Mouse (Mus musculus) limb, embryonic 14.5 days (tissue): Measurements from ENCODE around the gene Ptprr. TPM values are rescaled to one million over a fixed set of nuclear protein-coding genes. Genes with fewer than 3 reads are reported as not detected.

Experiments
- ATAC-seq: fragments of 200-750 bp; cut with Nextera tagmentation; 2 replicates; pipeline ENCODE4 v1.8.0; 2017; ENCODE audit warnings: low read depth, moderate number of reproducible peaks, moderate TSS enrichment; ENCODE audit not compliant: low FRiP score
- DNase-seq: peaks from one replicate; pipeline ENCODE4 v3.0.0-alpha.2; 2015; ENCODE audit warnings: low spot score
- H3K27ac ChIP-seq: fragments of 300-500 bp; sonication (generic); replicated peaks from 2 replicates; pipeline ENCODE4 v1.5.1; 2014; ENCODE audit warnings: low read depth, mild to moderate bottlenecking, low read length, moderate library complexity, mixed read lengths
- H3K27me3 ChIP-seq: fragments of 300-500 bp; sonication (generic); 2 replicates; pipeline ENCODE4 v1.6.1; 2014; ENCODE audit warnings: low read length, mixed read lengths; ENCODE audit not compliant: control insufficient read depth, insufficient read depth
- H3K36me3 ChIP-seq: fragments of 300-500 bp; sonication (generic); 2 replicates; pipeline ENCODE4 v1.6.1; 2014; ENCODE audit warnings: mild to moderate bottlenecking, low read length, moderate library complexity, mixed read lengths; ENCODE audit not compliant: control insufficient read depth, insufficient read depth
- H3K4me1 ChIP-seq: fragments of 300-500 bp; sonication (generic); 2 replicates; pipeline ENCODE4 v1.6.1; 2014; ENCODE audit warnings: antibody characterized with exemption, low read length, mixed read lengths; ENCODE audit not compliant: control insufficient read depth, insufficient read depth
- H3K4me2 ChIP-seq: fragments of 300-500 bp; sonication (generic); replicated peaks from 2 replicates; pipeline ENCODE4 v1.6.1; 2014; ENCODE audit warnings: low read depth, mild to moderate bottlenecking, low read length, moderate library complexity; ENCODE audit not compliant: severe bottlenecking
- H3K4me3 ChIP-seq: fragments of 300-500 bp; sonication (generic); replicated peaks from 2 replicates; pipeline ENCODE4 v1.5.1; 2014; ENCODE audit warnings: low read length
- H3K9ac ChIP-seq: fragments of 300-500 bp; sonication (generic); 2 replicates; pipeline ENCODE4 v1.6.1; 2014; ENCODE audit warnings: mild to moderate bottlenecking, low read depth, low read length, moderate library complexity; ENCODE audit not compliant: severe bottlenecking
- H3K9me3 ChIP-seq: fragments of 300-500 bp; sonication (generic); 2 replicates; pipeline ENCODE4 v1.6.1; 2016; ENCODE audit warnings: low read length; ENCODE audit not compliant: control insufficient read depth
- POLR2A ChIP-seq: fragments of 200-500 bp; IDR thresholded peaks from 2 replicates; pipeline ENCODE4 v1.8.0; 2012; ENCODE audit warnings: inconsistent platforms, mild to moderate bottlenecking, moderate library complexity, borderline replicate concordance; ENCODE audit not compliant: insufficient read depth, insufficient read length; ENCODE audit errors: extremely low read depth
- WGBS: fragments of 180-500 bp; shearing (Covaris S2); extraction: QIAGEN DNeasy Blood & Tissue Kit; methylation state at CpG from one replicate; pipeline ENCODE4 v1.1.7; 2014; 5-methylcytosine and 5-hydroxymethylcytosine counted together
- polyA plus RNA-seq, 2 experiments: library from polyadenylated mRNA; depleted of rRNA in 1 of 2; stranded (reverse) in 1 of 2; unstranded in 1 of 2; fragments of >200 nt; fragmentation: Nextera tagmentation in 1 of 2; extraction: Ambion mirVana in 1 of 2; gene quantifications; 2 replicates each; pipeline versions ENCODE4 v1.2.1 to v1.2.3; 2012 to 2014

Gene Ptprr
- polyA plus RNA-seq, 2 experiments: 0.16 to 0.41 TPM

- H3K9ac ChIP-seq: no peak overlapping the region
- DNase-seq (no peak), ATAC-seq (no peak)
- 83% methylated on average over 12 of the region's 12 CpGs for WGBS
- H3K9me3 ChIP-seq: no peaks in the 10 kb centered on the region
- no peaks in the 10 kb centered on the region for H3K36me3 ChIP-seq
- H3K4me1 ChIP-seq: no peaks in the 10 kb centered on the region
- H3K27ac ChIP-seq: no peak overlapping the region
- no peak overlapping the region for H3K4me3 ChIP-seq
- no peak overlapping the region for H3K4me2 ChIP-seq
- no peaks in the 10 kb centered on the region for H3K27me3 ChIP-seq
- no peak for TF ChIP-seq POLR2A
Measured at GRCm38 (mm10) chr10:116270646-116271469, 252.8 kb downstream of the Ptprr start.

GRCm38 (mm10) chr10:116271470-116271915 lies 253.5 kb downstream of the Ptprr start:
- TF ChIP-seq POLR2A: no peak
- no peak overlapping the region for H3K4me2 ChIP-seq
- DNase-seq (no peak), ATAC-seq (no peak)
- no peak overlapping the region for H3K9ac ChIP-seq
- no peak overlapping the region for H3K4me3 ChIP-seq
- 86% methylated on average over 10 of the region's 10 CpGs for WGBS
- no peaks in the 10 kb centered on the region for H3K36me3 ChIP-seq
- no peaks in the 10 kb centered on the region for H3K9me3 ChIP-seq
- no peak overlapping the region for H3K27ac ChIP-seq
- no peaks in the 10 kb centered on the region for H3K27me3 ChIP-seq
- no peaks in the 10 kb centered on the region for H3K4me1 ChIP-seq

GRCm38 (mm10) chr10:116272156-116272555 lies 254.1 kb downstream of the Ptprr start:
- no peaks in the 10 kb centered on the region for H3K9me3 ChIP-seq
- WGBS: 81% methylated on average over 3 of the region's 3 CpGs
- no peak overlapping the region for H3K27ac ChIP-seq
- no peak for DNase-seq
- no peaks in the 10 kb centered on the region for H3K36me3 ChIP-seq
- no peak overlapping the region for H3K4me3 ChIP-seq
- no peaks in the 10 kb centered on the region for H3K27me3 ChIP-seq
- ATAC-seq: no peak
- no peak for TF ChIP-seq POLR2A
- no peak overlapping the region for H3K4me2 ChIP-seq
- H3K9ac ChIP-seq: no peak overlapping the region
- H3K4me1 ChIP-seq: no peaks in the 10 kb centered on the region

- WGBS: 76% methylated on average over 7 of the region's 7 CpGs
- Histone ChIP-seq H3K9ac (no peak within 1 kb of the TSS), H3K4me2 (no peak within 1 kb of the TSS), H3K4me1 (no peaks in the 10 kb centered on the region), H3K27ac (no peak within 1 kb of the TSS), H3K4me3 (no peak within 1 kb of the TSS), H3K27me3 (no peaks in the 10 kb centered on the region), H3K9me3 (no peaks in the 10 kb centered on the region), H3K36me3 (no peaks in the 10 kb centered on the region)
- ATAC-seq (no peak), DNase-seq (no peak)
- no peak for TF ChIP-seq POLR2A
Measured at GRCm38 (mm10) chr10:116275280-116275679, 257.3 kb downstream of the Ptprr start, which contains the start of gene Ptprb. Gene Ptprb (plus strand): TSS chr10:116275523.

- no peak overlapping the region for H3K4me2 ChIP-seq
- no peak overlapping the region for H3K4me3 ChIP-seq
- H3K27me3 ChIP-seq: no peaks in the 10 kb centered on the region
- no peaks in the 10 kb centered on the region for H3K9me3 ChIP-seq
- TF ChIP-seq POLR2A: no peak
- no peaks in the 10 kb centered on the region for H3K36me3 ChIP-seq
- 84% methylated on average over 7 of the region's 7 CpGs for WGBS
- H3K9ac ChIP-seq: no peak overlapping the region
- no peak for ATAC-seq
- H3K27ac ChIP-seq: no peak overlapping the region
- no peaks in the 10 kb centered on the region for H3K4me1 ChIP-seq
- DNase-seq: no peak
Measured at GRCm38 (mm10) chr10:116286697-116287344, 268.8 kb downstream of the Ptprr start.
